Mouse (Mus musculus) liver, embryonic 14.5 days (tissue): ENCODE results near the gene Prrt2.

Experiments
- CTCF ChIP-seq: IDR thresholded peaks from 2 replicates; pipeline ENCODE4 v1.5.1; 2016; ENCODE audit warnings: antibody characterized with exemption, low read depth, control low read depth
- EP300 ChIP-seq: IDR thresholded peaks from 2 replicates; pipeline ENCODE4 v1.6.1; 2016; ENCODE audit warnings: antibody characterized with exemption, low read depth

- no peak for TF ChIP-seq CTCF
- TF ChIP-seq EP300: no peak
Observed at GRCm38 (mm10) chr7:127003620-127004019, 17.4 kb downstream of the Prrt2 start.
